Mouse (Mus musculus) erythroblast, embryonic 14.5 days (primary cell): ENCODE data around the gene Zfp689. TPM values are rescaled to one million over a fixed set of nuclear protein-coding genes. Genes with fewer than 3 reads are reported as not detected.
A peak's percentile ranks its signal among the peaks of the same experiment; 100 is the strongest.

ENCODE experiments used
- H3K27me3 ChIP-seq: 2 replicates; pipeline ENCODE4 v1.6.1; 2012; ENCODE audit warnings: inconsistent platforms; ENCODE audit not compliant: control insufficient read depth
- H3K36me3 ChIP-seq: 2 replicates; pipeline ENCODE4 v1.6.1; 2012; ENCODE audit warnings: mild to moderate bottlenecking, inconsistent platforms; ENCODE audit not compliant: control insufficient read depth
- H3K4me1 ChIP-seq: 2 replicates; pipeline ENCODE4 v1.6.1; 2012; ENCODE audit warnings: inconsistent platforms; ENCODE audit not compliant: control insufficient read depth
- H3K4me3 ChIP-seq: replicated peaks from 2 replicates; pipeline ENCODE3; 2012; ENCODE audit warnings: moderate library complexity, mild to moderate bottlenecking, inconsistent platforms
- H3K9me3 ChIP-seq: 2 replicates; pipeline ENCODE4 v1.6.1; 2012; ENCODE audit warnings: low read length, inconsistent platforms, mixed read lengths; ENCODE audit not compliant: control insufficient read depth
- GATA1 ChIP-seq: IDR thresholded peaks from 2 replicates; pipeline ENCODE4 v1.6.1; 2012; ENCODE audit warnings: low read length, inconsistent platforms, mixed read lengths
- TAL1 ChIP-seq: IDR thresholded peaks from 3 replicates; pipeline ENCODE4 v1.6.1; 2012; ENCODE audit warnings: low read length, inconsistent platforms, mixed read lengths
- polyA plus RNA-seq: library from polyadenylated mRNA; stranded (reverse); fragments of >175 nt; gene quantifications from 2 replicates; pipeline ENCODE4 v1.2.3, GENCODE M21; 2012

The Zfp689 gene
- polyA plus RNA-seq, 1 experiment = 2.1 TPM

DNA sequence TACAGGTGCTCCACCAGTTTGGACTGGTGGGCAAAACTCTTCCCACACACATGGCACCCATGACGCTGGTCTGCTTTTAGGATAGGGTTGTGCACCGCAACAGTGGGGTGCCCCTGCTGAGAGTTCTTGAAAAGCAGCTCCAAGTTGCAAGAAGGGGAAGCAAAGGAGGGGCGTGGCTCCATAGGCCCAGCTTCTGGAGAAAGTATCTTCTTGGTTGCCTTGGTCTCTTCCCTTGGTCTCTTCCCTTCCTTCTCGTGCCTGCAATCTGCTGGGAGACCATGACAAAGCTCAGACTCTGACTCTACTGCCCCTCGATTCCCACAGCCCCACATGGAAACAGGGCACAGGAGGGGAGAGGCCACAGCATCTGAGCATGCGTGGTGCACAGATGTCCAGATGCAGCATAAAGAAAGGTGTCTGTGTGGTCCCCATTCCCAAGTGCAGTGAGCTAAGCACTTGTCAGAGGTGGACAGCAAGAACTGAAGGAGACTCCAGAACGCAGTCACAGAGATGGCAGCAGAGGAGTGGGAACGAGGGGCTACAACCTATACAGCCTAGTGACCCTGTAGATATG lies 56.6 kb downstream of the Zfp689 start:
- H3K36me3 ChIP-seq = peaks cover 11% of the 10 kb centered on the region
- peaks cover 24% of the 10 kb centered on the region for H3K4me1 ChIP-seq
- peaks cover 5% of the 10 kb centered on the region for H3K9me3 ChIP-seq
- H3K4me3 ChIP-seq = peak overlapping the region; percentile 75
- peaks cover 9% of the 10 kb centered on the region for H3K27me3 ChIP-seq
- TF ChIP-seq GATA1 = no peak
- TF ChIP-seq TAL1 = no peak

Other genes with a start within 250 kb of the Zfp689 start
- 9.3 and 10.4 TPM in 2 replicates for gene Tbc1d10b, start 240.7 kb downstream of the Zfp689 start, polyA plus RNA-seq
- 2.0 and 3.5 TPM in 2 replicates for gene Mylpf, start 240.3 kb downstream of the Zfp689 start, polyA plus RNA-seq
- 0.26 and 0.33 TPM in 2 replicates for gene Zfp553, start 216.1 kb downstream of the Zfp689 start, polyA plus RNA-seq
- gene Sept1, start 216.0 kb downstream of the Zfp689 start, polyA plus RNA-seq = 26.0 and 36.2 TPM in 2 replicates
- 4.0 and 4.8 TPM in 2 replicates for gene Zfp771, start 204.9 kb downstream of the Zfp689 start, polyA plus RNA-seq
- gene Dctpp1, start 188.4 kb downstream of the Zfp689 start, polyA plus RNA-seq = 9.7 and 14.1 TPM in 2 replicates
- gene Sephs2, start 175.1 kb downstream of the Zfp689 start, polyA plus RNA-seq = 1.4 and 1.5 TPM in 2 replicates
- gene Itgal, start 152.9 kb downstream of the Zfp689 start, polyA plus RNA-seq = 0.06 TPM in 2 replicates
- 0.17 and 0.26 TPM in 2 replicates for gene Zfp768, start 103.6 kb downstream of the Zfp689 start, polyA plus RNA-seq
- 0.08 TPM in 1 of 2 replicates, not detected in the other for gene Zfp747, start 73.1 kb downstream of the Zfp689 start, polyA plus RNA-seq
- gene 9130019O22Rik, start 62.0 kb downstream of the Zfp689 start, polyA plus RNA-seq = 0.02 TPM in 2 replicates
- 0.06 TPM in 1 of 2 replicates, not detected in the other for gene E430018J23Rik, start 55.5 kb downstream of the Zfp689 start, polyA plus RNA-seq
- gene Zfp764, start 42.3 kb downstream of the Zfp689 start, polyA plus RNA-seq = 0.04 TPM in 1 of 2 replicates, not detected in the other
- gene Zfp688, start 27.1 kb downstream of the Zfp689 start, polyA plus RNA-seq = 2.3 and 2.4 TPM in 2 replicates
- gene Prr14, start 10.5 kb upstream of the Zfp689 start, polyA plus RNA-seq = 11.7 and 14.3 TPM in 2 replicates
- 36.3 and 37.8 TPM in 2 replicates for gene Fbrs, start 30.0 kb upstream of the Zfp689 start, polyA plus RNA-seq
- 1.0 and 1.5 TPM in 2 replicates for gene Srcap, start 62.8 kb upstream of the Zfp689 start, polyA plus RNA-seq
- gene Gm42715, start 70.4 kb upstream of the Zfp689 start, polyA plus RNA-seq = 7.0 and 7.8 TPM in 2 replicates
- 0.61 and 0.75 TPM in 2 replicates for gene Tmem265, start 112.2 kb upstream of the Zfp689 start, polyA plus RNA-seq
- 5.4 and 7.7 TPM in 2 replicates for gene Phkg2, start 124.2 kb upstream of the Zfp689 start, polyA plus RNA-seq
- gene Ccdc189, start 139.4 kb upstream of the Zfp689 start, polyA plus RNA-seq = 7.1 and 8.9 TPM in 2 replicates
- gene Rnf40, start 139.6 kb upstream of the Zfp689 start, polyA plus RNA-seq = 4.4 and 5.0 TPM in 2 replicates
- 0.11 and 0.15 TPM in 2 replicates for gene Zfp629, start 166.6 kb upstream of the Zfp689 start, polyA plus RNA-seq